In the genomic region with DNA sequence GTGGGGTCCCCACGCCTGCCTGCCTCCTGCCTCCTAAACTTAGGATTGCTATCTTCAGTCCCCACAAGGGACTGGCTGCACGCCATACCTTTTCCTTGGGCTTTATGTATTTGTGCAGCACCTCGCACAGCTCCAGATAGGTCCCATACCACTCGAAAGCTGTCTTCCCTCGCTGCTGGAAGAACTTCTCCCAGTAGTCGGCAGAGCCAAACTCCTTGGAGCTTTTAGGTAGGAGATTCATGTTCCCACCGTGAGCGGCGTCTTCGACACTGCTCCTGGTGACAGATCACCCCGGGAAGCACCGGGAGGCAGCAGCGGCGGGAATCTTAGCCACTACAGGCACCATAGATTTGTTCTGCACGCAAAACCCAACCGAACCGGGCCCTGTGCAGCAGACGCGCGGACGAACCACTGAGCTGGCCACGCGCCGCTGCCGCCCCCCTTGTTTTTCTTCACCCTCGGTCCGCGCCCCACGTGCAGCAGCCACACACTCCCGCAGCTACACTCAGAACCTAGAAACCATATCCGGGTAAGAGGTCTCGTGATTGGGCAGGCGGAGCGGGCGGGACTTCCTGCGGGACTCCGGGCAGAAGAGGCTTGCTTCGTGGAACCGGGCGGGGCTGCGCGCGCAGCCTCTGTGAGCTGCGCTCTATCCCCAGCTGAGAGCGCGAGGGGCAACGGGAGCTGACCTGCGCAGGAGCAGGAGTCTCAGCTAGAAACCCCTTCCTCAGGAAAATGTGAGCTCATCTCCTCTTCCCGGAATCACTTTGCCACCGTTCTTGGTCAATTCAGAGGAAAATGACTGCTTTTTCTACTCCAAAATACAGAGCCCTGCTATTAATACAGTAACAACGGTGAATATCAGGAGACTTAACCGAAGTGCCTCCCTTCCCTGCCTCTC, we compare ENCODE assay signal across 8 mouse cellular contexts. TPM values are rescaled to one million over a fixed set of nuclear protein-coding genes. Genes with fewer than 3 reads are reported as not detected.
DNase-seq lines count a peak whose midpoint lies in the region; ATAC-seq lines count a peak whose summit lies in the region.

A gene (minus strand): TSS at position 536 of the 901 bp plus-strand sequence.

- peak within 1 kb of the TSS; percentile 84 for H3K9ac ChIP-seq in hindbrain, embryonic 13.5 days

- no peaks in the 10 kb centered on the region for H3K9me3 ChIP-seq in hindbrain, embryonic 13.5 days

- H3K27me3 ChIP-seq in hindbrain, embryonic 13.5 days, result no peaks in the 10 kb centered on the region

- peak within 1 kb of the TSS; percentile 97 for H3K4me2 ChIP-seq in hindbrain, embryonic 13.5 days

- H3K4me1 ChIP-seq in hindbrain, embryonic 13.5 days (replicated peaks), result peaks cover 14% of the 10 kb centered on the region

- WGBS in hindbrain, embryonic 13.5 days, result under 1% methylated on average over 52 of the region's 52 CpGs

- peak; percentile 99 for ATAC-seq in hindbrain, embryonic 13.5 days (ENCODE audit: low FRiP score)

- peaks cover 29% of the 10 kb centered on the region for H3K36me3 ChIP-seq in hindbrain, embryonic 13.5 days

- DNase-seq in NIH3T3 (ENCODE audit: low read depth), result peak; percentile 95
- peak; percentile 95 to 96 for DNase-seq in cerebellum, postnatal 10 days
- DNase-seq in frontal cortex, postnatal 10 days (ENCODE audit: low spot score in 2 of 2), result peak; percentile 85 to 87
- DNase-seq in layer of hippocampus, postnatal 25 days (ENCODE audit: extremely low spot score in 1 of 2, low spot score in 1 of 2), result peak; percentile 56 to 70
- peak; percentile 93 for DNase-seq in lung, postnatal 25 days (ENCODE audit: low spot score)
- peak; percentile 97 for DNase-seq in retina, postnatal 1 day
- DNase-seq in urinary bladder, adult 18-20 months (ENCODE audit: low spot score in 2 of 2), result peak; percentile 71 to 86

- peak within 1 kb of the TSS; percentile 87 for H3K27ac ChIP-seq in hindbrain, embryonic 13.5 days

- peak within 1 kb of the TSS; percentile 75 for H3K4me3 ChIP-seq in hindbrain, embryonic 13.5 days

RNA-seq across cellular contexts. Expression of the gene that starts here (rescaled TPM):
- polyA plus RNA-seq in hindbrain, embryonic 13.5 days (2015; fragmentation: Nextera tagmentation; extraction: Ambion mirVana), result 18.3 and 19.1 TPM in 2 replicates
- total RNA-seq in layer of hippocampus, postnatal 25 days (2021), result 10 to 100 TPM in 1 of 2 experiments, 1 to 10 TPM in 1; 9.7 to 15.2 TPM

Comparison
In these comparisons a context has a peak if more than half of its experiments do, and no peak if none do; other contexts are left out.
1. Peak in every context shown above with its lines: DNase-seq, ATAC-seq, H3K4me3 ChIP-seq and H3K27ac ChIP-seq.